Mouse (Mus musculus): Measurements from ENCODE around the gene Mmab. TPM values are rescaled to one million over a fixed set of nuclear protein-coding genes. Genes with fewer than 3 reads are reported as not detected.

Gene Mmab
- polyA plus RNA-seq, 1 experiment: not detected

- no peak for TF ChIP-seq CTCF (IDR thresholded peaks at IDR 0.05; ENCODE audit: insufficient read depth, low read depth, low read length)
- Histone ChIP-seq H3K4me1 (ENCODE audit: control insufficient read depth, insufficient read depth, low read length) (no peaks in the 10 kb centered on the region), H3K27ac (ENCODE audit: insufficient read depth, low read depth, low read length) (no peak overlapping the region), H3K4me3 (ENCODE audit: insufficient read depth, low read depth, low read length) (no peak overlapping the region)
- 94% methylated on average over 14 of the region's 14 CpGs for WGBS
Measured at GRCm38 (mm10) chr5:114406592-114406991, 37.3 kb downstream of the Mmab start.

GRCm38 (mm10) chr5:114393169-114393568 lies 50.7 kb downstream of the Mmab start:
- Histone ChIP-seq H3K4me1 (ENCODE audit: control insufficient read depth, insufficient read depth, low read length) (peaks cover 24% of the 10 kb centered on the region), H3K4me3 (ENCODE audit: insufficient read depth, low read depth, low read length) (no peak overlapping the region), H3K27ac (ENCODE audit: insufficient read depth, low read depth, low read length) (no peak overlapping the region)
- WGBS: 45% methylated on average over 9 of the region's 9 CpGs
- TF ChIP-seq POLR2A (IDR thresholded peaks at IDR 0.05; ENCODE audit: insufficient read depth, low read depth, low read length): no peak
- TF ChIP-seq CTCF (IDR thresholded peaks at IDR 0.05; ENCODE audit: insufficient read depth, low read depth, low read length): no peak

GRCm38 (mm10) chr5:114384448-114384847 lies 59.4 kb downstream of the Mmab start:
- TF ChIP-seq POLR2A (IDR thresholded peaks at IDR 0.05; ENCODE audit: insufficient read depth, low read depth, low read length) (no peak), CTCF (IDR thresholded peaks at IDR 0.05; ENCODE audit: insufficient read depth, low read depth, low read length) (no peak)
- 90% methylated on average over 8 of the region's 8 CpGs for WGBS
- no peak overlapping the region for H3K4me3 ChIP-seq (ENCODE audit: insufficient read depth, low read depth, low read length)

GRCm38 (mm10) chr5:114383184-114383904 lies 60.5 kb downstream of the Mmab start:
- no peak for TF ChIP-seq CTCF (IDR thresholded peaks at IDR 0.05; ENCODE audit: insufficient read depth, low read depth, low read length)
- no peak for TF ChIP-seq POLR2A (IDR thresholded peaks at IDR 0.05; ENCODE audit: insufficient read depth, low read depth, low read length)
- 77% methylated on average over 9 of the region's 9 CpGs for WGBS
- Histone ChIP-seq H3K4me3 (ENCODE audit: insufficient read depth, low read depth, low read length) (no peak overlapping the region), H3K27ac (ENCODE audit: insufficient read depth, low read depth, low read length) (no peak overlapping the region), H3K4me1 (ENCODE audit: control insufficient read depth, insufficient read depth, low read length) (peaks cover 17% of the 10 kb centered on the region)

More at GRCm38 (mm10) chr5:114384448-114384847, 59.4 kb downstream of the Mmab start:
- Histone ChIP-seq H3K27ac (ENCODE audit: insufficient read depth, low read depth, low read length) (no peak overlapping the region), H3K4me1 (ENCODE audit: control insufficient read depth, insufficient read depth, low read length) (peaks cover 9% of the 10 kb centered on the region)

Other genes with a start within 250 kb of the Mmab start
- not detected in 2 replicates for gene Foxn4, start 170.3 kb downstream of the Mmab start, polyA plus RNA-seq (2012; ENCODE audit: insufficient read depth, insufficient read length, low replicate concordance, missing spikeins)
- gene Myo1h, start 154.9 kb downstream of the Mmab start, polyA plus RNA-seq (2012; ENCODE audit: insufficient read depth, insufficient read length, low replicate concordance, missing spikeins): not detected in 2 replicates
- not detected in 2 replicates for gene Kctd10, start 63.6 kb downstream of the Mmab start, polyA plus RNA-seq (2012; ENCODE audit: insufficient read depth, insufficient read length, low replicate concordance, missing spikeins)
- gene Ube3b, start 63.5 kb downstream of the Mmab start, polyA plus RNA-seq (2012; ENCODE audit: insufficient read depth, insufficient read length, low replicate concordance, missing spikeins): 59.2 and 294 TPM in 2 replicates
- not detected in 2 replicates for gene Mvk, start 209 bp upstream of the Mmab start, polyA plus RNA-seq (2012; ENCODE audit: insufficient read depth, insufficient read length, low replicate concordance, missing spikeins)
- not detected in 2 replicates for gene Fam222a, start 124.0 kb upstream of the Mmab start, polyA plus RNA-seq (2012; ENCODE audit: insufficient read depth, insufficient read length, low replicate concordance, missing spikeins)
- gene Trpv4, start 214.4 kb upstream of the Mmab start, polyA plus RNA-seq (2012; ENCODE audit: insufficient read depth, insufficient read length, low replicate concordance, missing spikeins): not detected in 2 replicates
- not detected in 2 replicates for gene Gltp, start 246.9 kb upstream of the Mmab start, polyA plus RNA-seq (2012; ENCODE audit: insufficient read depth, insufficient read length, low replicate concordance, missing spikeins)

Measured in olfactory bulb, adult 2 months (tissue).